Mouse (Mus musculus): ENCODE data around the gene Fgfr2.

DNA sequence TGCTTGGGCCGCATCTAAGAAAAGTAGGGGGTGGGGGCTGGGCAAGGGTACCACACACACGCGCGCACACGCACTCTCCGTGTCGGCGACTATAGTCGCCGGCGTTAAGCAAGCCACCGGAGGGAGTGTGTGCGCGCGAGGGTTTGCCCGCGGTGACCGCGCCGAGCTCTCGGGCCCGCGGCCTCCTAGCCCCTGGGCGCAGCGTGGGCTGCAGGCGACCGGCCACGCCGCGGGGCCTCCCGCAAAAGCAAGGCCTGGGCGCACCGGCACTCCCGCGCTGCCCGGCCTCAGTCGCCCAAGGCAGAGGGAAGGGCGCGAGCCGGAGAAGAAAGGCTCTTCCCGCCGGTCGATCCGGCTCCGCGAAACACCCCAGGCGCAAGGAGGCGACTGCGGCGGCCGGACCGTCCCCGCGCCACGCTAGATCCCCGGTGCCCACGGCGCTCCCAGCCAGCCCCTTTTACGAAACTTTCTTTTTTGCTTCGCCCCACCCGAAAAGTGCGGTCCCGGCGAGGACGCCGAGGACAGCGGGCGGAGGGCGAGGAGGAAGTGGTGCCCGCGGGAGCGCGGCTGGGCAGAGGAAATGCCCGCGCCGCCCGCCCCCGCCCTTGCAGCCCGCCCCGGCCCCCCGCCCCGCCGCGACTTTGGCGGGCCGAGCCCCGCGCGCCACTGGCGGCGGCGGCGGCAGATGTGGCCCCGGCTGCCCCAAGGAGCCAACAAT lies 1.3 kb downstream of the Fgfr2 start:
- no peak for TF ChIP-seq CTCF (conservative IDR thresholded peaks at IDR 0.05; ENCODE audit: low read length)
- TF ChIP-seq NANOG (IDR thresholded peaks at IDR 0.05; ENCODE audit: borderline replicate concordance, low read length) = no peak

Measured in E14TG2a.4 (cell line).